Mouse (Mus musculus) embryonic facial prominence, embryonic 13.5 days (tissue): ENCODE measurements around the gene Pacs1. TPM values are rescaled to one million over a fixed set of nuclear protein-coding genes. Genes with fewer than 3 reads are reported as not detected.

Source experiments
- microRNA-seq: library from miRNA; unstranded; fragments of <30 nt; microRNA quantifications from one replicate; pipeline ENCODE4, GENCODE M21; 2016
- polyA plus RNA-seq: library from polyadenylated mRNA; unstranded; fragments of >200 nt; fragmentation: Nextera tagmentation; extraction: Ambion mirVana; gene quantifications from 2 replicates; pipeline ENCODE4 v1.2.1, GENCODE M21; 2015

Gene Pacs1
- polyA plus RNA-seq, 1 experiment from 2014 or later, result 28.7 TPM

Small RNA genes lying within 50 kb of the gene (microRNA-seq; reads per million reads assigned to microRNA genes)
- gene Gm27468, result not detected

Other genes with a start within 250 kb of the Pacs1 start
- 4.3 and 5.8 TPM in 2 replicates for gene Slc29a2, start 249.3 kb downstream of the Pacs1 start, polyA plus RNA-seq
- gene B4gat1, start 234.3 kb downstream of the Pacs1 start, polyA plus RNA-seq, result 47.1 and 49.5 TPM in 2 replicates
- 2.3 and 3.5 TPM in 2 replicates for gene AC124502.3, start 234.2 kb downstream of the Pacs1 start, polyA plus RNA-seq
- gene Brms1, start 231.8 kb downstream of the Pacs1 start, polyA plus RNA-seq, result 40.6 and 42.9 TPM in 2 replicates
- gene Rin1, start 222.6 kb downstream of the Pacs1 start, polyA plus RNA-seq, result 0.99 and 1.5 TPM in 2 replicates
- 89.1 and 90.6 TPM in 2 replicates for gene Cd248, start 205.0 kb downstream of the Pacs1 start, polyA plus RNA-seq
- 2.6 and 4.6 TPM in 2 replicates for gene Tmem151a, start 187.6 kb downstream of the Pacs1 start, polyA plus RNA-seq
- gene Yif1a, start 184.6 kb downstream of the Pacs1 start, polyA plus RNA-seq, result 72.4 and 87.2 TPM in 2 replicates
- 50.6 and 60.1 TPM in 2 replicates for gene Cnih2, start 174.6 kb downstream of the Pacs1 start, polyA plus RNA-seq
- 234 and 262 TPM in 2 replicates for gene Rab1b, start 166.0 kb downstream of the Pacs1 start, polyA plus RNA-seq
- 20.7 and 30.4 TPM in 2 replicates for gene Klc2, start 154.6 kb downstream of the Pacs1 start, polyA plus RNA-seq
- gene Sf3b2, start 22.3 kb upstream of the Pacs1 start, polyA plus RNA-seq, result 404 and 414 TPM in 2 replicates
- gene Gal3st3, start 25.2 kb upstream of the Pacs1 start, polyA plus RNA-seq, result 7.4 and 8.9 TPM in 2 replicates
- gene Catsper1, start 62.6 kb upstream of the Pacs1 start, polyA plus RNA-seq, result not detected in 2 replicates
- 3.6 and 3.7 TPM in 2 replicates for gene Cst6, start 76.5 kb upstream of the Pacs1 start, polyA plus RNA-seq
- 57.6 and 61.8 TPM in 2 replicates for gene Eif1ad, start 93.6 kb upstream of the Pacs1 start, polyA plus RNA-seq
- 423 and 434 TPM in 2 replicates for gene Banf1, start 94.0 kb upstream of the Pacs1 start, polyA plus RNA-seq
- gene Sart1, start 115.6 kb upstream of the Pacs1 start, polyA plus RNA-seq, result 83.9 and 87.7 TPM in 2 replicates
- not detected in 2 replicates for gene Tsga10ip, start 129.4 kb upstream of the Pacs1 start, polyA plus RNA-seq
- 278 and 306 TPM in 2 replicates for gene Drap1, start 151.9 kb upstream of the Pacs1 start, polyA plus RNA-seq
- gene AI837181, start 152.0 kb upstream of the Pacs1 start, polyA plus RNA-seq, result 67.3 and 67.7 TPM in 2 replicates
- not detected in 2 replicates for gene Fosl1, start 174.4 kb upstream of the Pacs1 start, polyA plus RNA-seq
- 6.8 TPM in 2 replicates for gene Ccdc85b, start 184.8 kb upstream of the Pacs1 start, polyA plus RNA-seq
- 138 and 144 TPM in 2 replicates for gene Fibp, start 187.5 kb upstream of the Pacs1 start, polyA plus RNA-seq
- gene Ctsw, start 195.4 kb upstream of the Pacs1 start, polyA plus RNA-seq, result 1.6 and 2.4 TPM in 2 replicates
- gene Efemp2, start 200.8 kb upstream of the Pacs1 start, polyA plus RNA-seq, result 200 and 207 TPM in 2 replicates
- gene Mus81, start 215.3 kb upstream of the Pacs1 start, polyA plus RNA-seq, result 42.5 and 43.7 TPM in 2 replicates
- gene Cfl1, start 217.3 kb upstream of the Pacs1 start, polyA plus RNA-seq, result 2,535 and 2,700 TPM in 2 replicates
- gene 1700020D05Rik, start 230.7 kb upstream of the Pacs1 start, polyA plus RNA-seq, result not detected in 2 replicates
- gene Snx32, start 237.4 kb upstream of the Pacs1 start, polyA plus RNA-seq, result 9.7 and 11.7 TPM in 2 replicates